Mouse (Mus musculus): Measurements from ENCODE around the gene 4931414P19Rik. TPM values are rescaled to one million over a fixed set of nuclear protein-coding genes. Genes with fewer than 3 reads are reported as not detected.

Gene 4931414P19Rik
- polyA plus RNA-seq, 1 experiment = 6.0 TPM

GRCm38 (mm10) chr14:54602613-54603012 lies 3.2 kb downstream of the 4931414P19Rik start:
- no peak overlapping the region for H3ac ChIP-seq (ENCODE audit: control insufficient read depth, insufficient read length, low read depth)
- peaks cover 3% of the 10 kb centered on the region for H3K36me3 ChIP-seq (ENCODE audit: control insufficient read depth, insufficient read depth)
- H3K4me3 ChIP-seq (ENCODE audit: insufficient read depth, poor library complexity, severe bottlenecking) = peak overlapping the region; percentile 38
- no peaks in the 10 kb centered on the region for H3K79me2 ChIP-seq (ENCODE audit: control insufficient read depth, insufficient read depth)
- TF ChIP-seq CTCF (IDR thresholded peaks at IDR 0.05; ENCODE audit: control insufficient read depth, insufficient read depth, insufficient read length) = no peak
- no peaks in the 10 kb centered on the region for H3K27me3 ChIP-seq (ENCODE audit: control insufficient read depth, insufficient read depth, insufficient read length)
- H3K79me3 ChIP-seq (ENCODE audit: low read depth) = no peaks in the 10 kb centered on the region

GRCm38 (mm10) chr14:54601601-54602000 lies 4.2 kb downstream of the 4931414P19Rik start:
- no peak overlapping the region for H3K4me3 ChIP-seq (ENCODE audit: insufficient read depth, poor library complexity, severe bottlenecking)
- H3K27me3 ChIP-seq (ENCODE audit: control insufficient read depth, insufficient read depth, insufficient read length) = no peaks in the 10 kb centered on the region
- no peak overlapping the region for H3ac ChIP-seq (ENCODE audit: control insufficient read depth, insufficient read length, low read depth)
- H3K79me3 ChIP-seq (ENCODE audit: low read depth) = no peaks in the 10 kb centered on the region
- TF ChIP-seq CTCF (IDR thresholded peaks at IDR 0.05; ENCODE audit: control insufficient read depth, insufficient read depth, insufficient read length) = no peak
- no peaks in the 10 kb centered on the region for H3K79me2 ChIP-seq (ENCODE audit: control insufficient read depth, insufficient read depth)
- peaks cover 3% of the 10 kb centered on the region for H3K36me3 ChIP-seq (ENCODE audit: control insufficient read depth, insufficient read depth)

- Histone ChIP-seq H3ac (ENCODE audit: control insufficient read depth, insufficient read length, low read depth) (no peak overlapping the region), H3K36me3 (ENCODE audit: control insufficient read depth, insufficient read depth) (peaks cover 3% of the 10 kb centered on the region), H3K4me3 (ENCODE audit: insufficient read depth, poor library complexity, severe bottlenecking) (no peak overlapping the region), H3K27me3 (ENCODE audit: control insufficient read depth, insufficient read depth, insufficient read length) (no peaks in the 10 kb centered on the region), H3K79me2 (ENCODE audit: control insufficient read depth, insufficient read depth) (no peaks in the 10 kb centered on the region), H3K79me3 (ENCODE audit: low read depth) (no peaks in the 10 kb centered on the region)
- TF ChIP-seq MYOG (IDR thresholded peaks at IDR 0.05; ENCODE audit: control insufficient read depth, extremely low read depth, insufficient read length) = no peak
- TF ChIP-seq CEBPB (IDR thresholded peaks at IDR 0.05; ENCODE audit: low read depth) = no peak
- TF ChIP-seq CTCF (IDR thresholded peaks at IDR 0.05; ENCODE audit: control insufficient read depth, insufficient read depth, insufficient read length) = no peak
- no peak for TF ChIP-seq FOSL1 (IDR thresholded peaks at IDR 0.05; ENCODE audit: insufficient read depth, low read length, poor library complexity, severe bottlenecking)
- no peak for TF ChIP-seq MAX (IDR thresholded peaks at IDR 0.05)
- TF ChIP-seq MYOD1 (IDR thresholded peaks at IDR 0.05; ENCODE audit: control insufficient read depth, insufficient read length, low read depth) = no peak
- TF ChIP-seq USF1 (IDR thresholded peaks at IDR 0.05; ENCODE audit: low read depth) = no peak
Measured at GRCm38 (mm10) chr14:54597084-54597483, 8.7 kb downstream of the 4931414P19Rik start.

GRCm38 (mm10) chr14:54594631-54595414 lies 11.0 kb downstream of the 4931414P19Rik start:
- H3ac ChIP-seq (ENCODE audit: control insufficient read depth, insufficient read length, low read depth) = no peak overlapping the region
- TF ChIP-seq CEBPB (IDR thresholded peaks at IDR 0.05; ENCODE audit: low read depth) (no peak), MYOG (IDR thresholded peaks at IDR 0.05; ENCODE audit: control insufficient read depth, extremely low read depth, insufficient read length) (no peak), FOSL1 (IDR thresholded peaks at IDR 0.05; ENCODE audit: insufficient read depth, low read length, poor library complexity, severe bottlenecking) (no peak), MYOD1 (IDR thresholded peaks at IDR 0.05; ENCODE audit: control insufficient read depth, insufficient read length, low read depth) (no peak), MAX (IDR thresholded peaks at IDR 0.05) (no peak), USF1 (IDR thresholded peaks at IDR 0.05; ENCODE audit: low read depth) (no peak), CTCF (IDR thresholded peaks at IDR 0.05; ENCODE audit: control insufficient read depth, insufficient read depth, insufficient read length) (no peak)
- no peaks in the 10 kb centered on the region for H3K27me3 ChIP-seq (ENCODE audit: control insufficient read depth, insufficient read depth, insufficient read length)
- H3K4me3 ChIP-seq (ENCODE audit: insufficient read depth, poor library complexity, severe bottlenecking) = no peak overlapping the region
- no peaks in the 10 kb centered on the region for H3K79me3 ChIP-seq (ENCODE audit: low read depth)
- H3K79me2 ChIP-seq (ENCODE audit: control insufficient read depth, insufficient read depth) = no peaks in the 10 kb centered on the region
- H3K36me3 ChIP-seq (ENCODE audit: control insufficient read depth, insufficient read depth) = no peaks in the 10 kb centered on the region

- Histone ChIP-seq H3K4me3 (ENCODE audit: insufficient read depth, poor library complexity, severe bottlenecking) (no peak overlapping the region), H3K27me3 (ENCODE audit: control insufficient read depth, insufficient read depth, insufficient read length) (no peaks in the 10 kb centered on the region), H3K36me3 (ENCODE audit: control insufficient read depth, insufficient read depth) (no peaks in the 10 kb centered on the region), H3K79me2 (ENCODE audit: control insufficient read depth, insufficient read depth) (no peaks in the 10 kb centered on the region), H3K79me3 (ENCODE audit: low read depth) (no peaks in the 10 kb centered on the region), H3ac (ENCODE audit: control insufficient read depth, insufficient read length, low read depth) (no peak overlapping the region)
- TF ChIP-seq MYOG (IDR thresholded peaks at IDR 0.05; ENCODE audit: control insufficient read depth, extremely low read depth, insufficient read length) = no peak
- no peak for TF ChIP-seq MYOD1 (IDR thresholded peaks at IDR 0.05; ENCODE audit: control insufficient read depth, insufficient read length, low read depth)
- no peak for TF ChIP-seq USF1 (IDR thresholded peaks at IDR 0.05; ENCODE audit: low read depth)
- no peak for TF ChIP-seq CEBPB (IDR thresholded peaks at IDR 0.05; ENCODE audit: low read depth)
- TF ChIP-seq FOSL1 (IDR thresholded peaks at IDR 0.05; ENCODE audit: insufficient read depth, low read length, poor library complexity, severe bottlenecking) = no peak
- TF ChIP-seq MAX (IDR thresholded peaks at IDR 0.05) = no peak
- TF ChIP-seq CTCF (IDR thresholded peaks at IDR 0.05; ENCODE audit: control insufficient read depth, insufficient read depth, insufficient read length) = no peak
Measured at GRCm38 (mm10) chr14:54594055-54594454, 11.7 kb downstream of the 4931414P19Rik start.

- Histone ChIP-seq H3K79me2 (ENCODE audit: control insufficient read depth, insufficient read depth) (no peaks in the 10 kb centered on the region), H3K79me3 (ENCODE audit: low read depth) (no peaks in the 10 kb centered on the region), H3K4me3 (ENCODE audit: insufficient read depth, poor library complexity, severe bottlenecking) (no peak overlapping the region), H3ac (ENCODE audit: control insufficient read depth, insufficient read length, low read depth) (no peak overlapping the region), H3K27me3 (ENCODE audit: control insufficient read depth, insufficient read depth, insufficient read length) (no peaks in the 10 kb centered on the region), H3K36me3 (ENCODE audit: control insufficient read depth, insufficient read depth) (no peaks in the 10 kb centered on the region)
- TF ChIP-seq MYOD1 (IDR thresholded peaks at IDR 0.05; ENCODE audit: control insufficient read depth, insufficient read length, low read depth) (no peak), USF1 (IDR thresholded peaks at IDR 0.05; ENCODE audit: low read depth) (no peak), FOSL1 (IDR thresholded peaks at IDR 0.05; ENCODE audit: insufficient read depth, low read length, poor library complexity, severe bottlenecking) (no peak), CTCF (IDR thresholded peaks at IDR 0.05; ENCODE audit: control insufficient read depth, insufficient read depth, insufficient read length) (no peak), CEBPB (IDR thresholded peaks at IDR 0.05; ENCODE audit: low read depth) (no peak)
Measured at GRCm38 (mm10) chr14:54592319-54592934, 13.4 kb downstream of the 4931414P19Rik start.
